Mouse (Mus musculus): Measurements from ENCODE around the gene Fam89b.
"Not testable (repeated sequence)": the region's sequence is repeated elsewhere in the genome, so short reads cannot be mapped to it uniquely, and the experiment has no call there.

The Fam89b gene

GRCm38 (mm10) chr19:5711218-5711617 is 18.2 kb downstream of the Fam89b start:
- DNase-seq (ENCODE audit: low spot score) = peak; percentile 53

- no peak for DNase-seq (ENCODE audit: low spot score)
Observed at GRCm38 (mm10) chr19:5710581-5710980, 18.9 kb downstream of the Fam89b start.

- DNase-seq (ENCODE audit: low spot score) = no peak
Observed at GRCm38 (mm10) chr19:5710068-5710467, 19.4 kb downstream of the Fam89b start.

- DNase-seq (ENCODE audit: low spot score) = peak; percentile 60
Observed at GRCm38 (mm10) chr19:5704801-5705571, 24.5 kb downstream of the Fam89b start.

GRCm38 (mm10) chr19:5704163-5704800 is 25.2 kb downstream of the Fam89b start, which contains the start of gene Kcnk7:
Gene Kcnk7, plus strand, starts transcription at chr19:5704367.
- peak; percentile 62 for DNase-seq (ENCODE audit: low spot score)

GRCm38 (mm10) chr19:5695849-5696462 is 33.5 kb downstream of the Fam89b start:
- no peak for DNase-seq (ENCODE audit: low spot score)

- DNase-seq (ENCODE audit: low spot score) = no peak
Observed at GRCm38 (mm10) chr19:5693801-5694200, 35.7 kb downstream of the Fam89b start.

- no peak for DNase-seq (ENCODE audit: low spot score)
Observed at GRCm38 (mm10) chr19:5692913-5693396, 36.5 kb downstream of the Fam89b start.

- DNase-seq (ENCODE audit: low spot score) = no peak
Observed at GRCm38 (mm10) chr19:5692086-5692912, 37.2 kb downstream of the Fam89b start.

- no peak for DNase-seq (ENCODE audit: low spot score)
Observed at GRCm38 (mm10) chr19:5691601-5692000, 37.9 kb downstream of the Fam89b start.

- no peak for DNase-seq (ENCODE audit: low spot score)
Observed at GRCm38 (mm10) chr19:5690343-5690735, 39.1 kb downstream of the Fam89b start.

GRCm38 (mm10) chr19:5689565-5690342 is 39.7 kb downstream of the Fam89b start:
- peak; percentile 86 for DNase-seq (ENCODE audit: low spot score)

- no peak for DNase-seq (ENCODE audit: low spot score)
Observed at GRCm38 (mm10) chr19:5689088-5689428, 40.4 kb downstream of the Fam89b start.

- DNase-seq (ENCODE audit: low spot score) = peak; percentile 98
Observed at GRCm38 (mm10) chr19:5688200-5689087, 41.0 kb downstream of the Fam89b start, which contains the start of the genes Map3k11 and Pcnx3. Gene Map3k11, plus strand, starts transcription at chr19:5688742. Gene Pcnx3, minus strand, starts transcription at chr19:5688908.

GRCm38 (mm10) chr19:5687738-5688137 is 41.7 kb downstream of the Fam89b start:
- DNase-seq (ENCODE audit: low spot score) = no peak

GRCm38 (mm10) chr19:5686954-5687353 is 42.5 kb downstream of the Fam89b start:
- not testable (repeated sequence) for DNase-seq (ENCODE audit: low spot score)

GRCm38 (mm10) chr19:5686437-5686836 is 43.0 kb downstream of the Fam89b start:
- DNase-seq (ENCODE audit: low spot score) = no peak

GRCm38 (mm10) chr19:5685861-5686260 is 43.6 kb downstream of the Fam89b start:
- DNase-seq (ENCODE audit: low spot score) = no peak

- DNase-seq (ENCODE audit: low spot score) = no peak
Observed at GRCm38 (mm10) chr19:5685431-5685830, 44.0 kb downstream of the Fam89b start.

GRCm38 (mm10) chr19:5684985-5685384 is 44.5 kb downstream of the Fam89b start:
- no peak for DNase-seq (ENCODE audit: low spot score)

All from T-cell, adult 2 months (primary cell).